Mouse (Mus musculus): Measurements from ENCODE around the gene Gm3591. TPM values are rescaled to one million over a fixed set of nuclear protein-coding genes. Genes with fewer than 3 reads are reported as not detected.

The Gm3591 gene
- 6.7 TPM for polyA plus RNA-seq (2014; fragmentation: Illumina TruSeq; extraction: RNeasy Lipid Tissue Mini Kit (QIAGEN cat#74804); ENCODE audit: low read depth, low replicate concordance)

DNA sequence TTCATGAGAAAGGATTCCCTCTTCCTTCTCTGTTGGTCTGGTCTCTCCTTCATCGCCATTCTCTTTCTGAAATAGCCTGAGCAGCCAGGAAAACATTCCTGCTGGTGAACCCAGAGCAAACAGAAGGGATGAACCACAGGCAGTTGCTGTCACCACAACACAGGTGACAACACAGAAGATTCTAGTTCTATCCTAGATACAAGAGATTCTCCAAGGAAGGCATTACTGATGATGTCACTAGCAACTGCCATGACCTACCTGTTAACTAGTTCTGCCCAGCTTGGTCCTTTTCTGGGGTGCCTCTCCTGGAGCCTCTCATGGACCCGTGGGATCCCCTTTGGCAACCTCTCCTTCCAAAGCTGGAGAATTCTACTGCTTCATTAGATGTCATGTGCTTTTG lies at the start of gene Gm3591:
TSS of gene Gm3591 (minus strand) at position 101 of the 400 bp plus-strand sequence.

DNA sequence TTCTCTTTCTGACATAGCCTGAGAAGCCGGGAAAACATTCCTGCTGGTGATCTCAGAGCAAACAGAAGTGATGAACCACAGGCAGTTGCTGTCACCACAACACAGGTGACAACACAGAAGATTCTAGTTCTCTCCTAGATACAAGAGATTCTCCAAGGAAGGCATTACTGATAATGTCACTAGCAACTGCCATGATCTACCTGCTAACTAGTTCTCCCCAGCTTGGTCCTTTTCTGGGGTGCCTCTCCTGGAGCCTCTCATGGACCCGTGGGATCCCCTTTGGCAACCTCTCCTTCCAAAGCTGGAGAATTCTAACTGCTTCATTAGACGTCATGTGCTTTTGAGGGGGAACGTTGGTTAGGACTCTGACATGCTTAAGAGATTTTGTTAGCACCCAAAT lies 32.2 kb upstream of the Gm3591 start, which contains the start of gene Gm3594:
TSS of gene Gm3594 (minus strand) at position 101 of the 400 bp plus-strand sequence.

GRCm38 (mm10) chr14:6390219-6390618 lies 22.1 kb downstream of the Gm3591 start, which contains the start of gene Gm16440:
Gm16440 (minus strand) TSS chr14:6390319.

Other genes starting within 250 kb of the Gm3591 start
- 4.4 TPM for gene Gm21560, start 193.2 kb downstream of the Gm3591 start, polyA plus RNA-seq (2014; fragmentation: Illumina TruSeq; extraction: RNeasy Lipid Tissue Mini Kit (QIAGEN cat#74804); ENCODE audit: low read depth, low replicate concordance)
- 2.1 TPM for gene Gm3411, start 125.2 kb downstream of the Gm3591 start, polyA plus RNA-seq (2014; fragmentation: Illumina TruSeq; extraction: RNeasy Lipid Tissue Mini Kit (QIAGEN cat#74804); ENCODE audit: low read depth, low replicate concordance)
- gene Gm21103, start 107.6 kb downstream of the Gm3591 start, polyA plus RNA-seq (2014; fragmentation: Illumina TruSeq; extraction: RNeasy Lipid Tissue Mini Kit (QIAGEN cat#74804); ENCODE audit: low read depth, low replicate concordance), result 418 TPM
- 4.4 TPM for gene Gm3618, start 68.8 kb downstream of the Gm3591 start, polyA plus RNA-seq (2014; fragmentation: Illumina TruSeq; extraction: RNeasy Lipid Tissue Mini Kit (QIAGEN cat#74804); ENCODE audit: low read depth, low replicate concordance)
- gene Gm16440, start 22.2 kb downstream of the Gm3591 start, polyA plus RNA-seq (2014; fragmentation: Illumina TruSeq; extraction: RNeasy Lipid Tissue Mini Kit (QIAGEN cat#74804); ENCODE audit: low read depth, low replicate concordance), result 1.8 TPM
- 1.4 TPM for gene Gm3594, start 32.1 kb upstream of the Gm3591 start, polyA plus RNA-seq (2014; fragmentation: Illumina TruSeq; extraction: RNeasy Lipid Tissue Mini Kit (QIAGEN cat#74804); ENCODE audit: low read depth, low replicate concordance)
- 12.9 TPM for gene Gm8356, start 124.8 kb upstream of the Gm3591 start, polyA plus RNA-seq (2014; fragmentation: Illumina TruSeq; extraction: RNeasy Lipid Tissue Mini Kit (QIAGEN cat#74804); ENCODE audit: low read depth, low replicate concordance)
- gene Gm3629, start 178.1 kb upstream of the Gm3591 start, polyA plus RNA-seq (2014; fragmentation: Illumina TruSeq; extraction: RNeasy Lipid Tissue Mini Kit (QIAGEN cat#74804); ENCODE audit: low read depth, low replicate concordance), result 5.4 TPM
- gene Gm3460, start 209.9 kb upstream of the Gm3591 start, polyA plus RNA-seq (2014; fragmentation: Illumina TruSeq; extraction: RNeasy Lipid Tissue Mini Kit (QIAGEN cat#74804); ENCODE audit: low read depth, low replicate concordance), result 178 TPM

Data from testis, adult 10 weeks (tissue).